Mouse (Mus musculus) midbrain, embryonic 14.5 days (tissue): ENCODE measurements around the gene Crip2. TPM values are rescaled to one million over a fixed set of nuclear protein-coding genes. Genes with fewer than 3 reads are reported as not detected.
A peak's percentile ranks its signal among the peaks of the same experiment; 100 is the strongest.

Experiments used
- ATAC-seq: fragments of 200-750 bp; cut with Nextera tagmentation; 2 replicates; pipeline ENCODE4 v1.8.0; 2017; ENCODE audit warnings: moderate number of reproducible peaks, moderate library complexity; ENCODE audit not compliant: low FRiP score, low TSS enrichment
- DNase-seq: peaks from one replicate; pipeline ENCODE4 v3.0.0-alpha.2; 2015
- H3K27ac ChIP-seq: fragments of 300-500 bp; sonication (generic); replicated peaks from 2 replicates; pipeline ENCODE4 v1.5.1; 2014; ENCODE audit warnings: mild to moderate bottlenecking, low read depth, low read length, moderate library complexity
- H3K27me3 ChIP-seq: fragments of 300-500 bp; sonication (generic); 2 replicates; pipeline ENCODE4 v1.6.1; 2014; ENCODE audit warnings: low read length, control low read depth, mixed read lengths; ENCODE audit not compliant: control insufficient read depth, insufficient read depth
- H3K36me3 ChIP-seq: fragments of 300-500 bp; sonication (generic); 2 replicates; pipeline ENCODE4 v1.6.1; 2014; ENCODE audit warnings: low read length, control low read depth; ENCODE audit not compliant: control insufficient read depth, insufficient read depth
- H3K4me1 ChIP-seq: fragments of 300-500 bp; sonication (generic); 2 replicates; pipeline ENCODE4 v1.6.1; 2014; ENCODE audit warnings: mild to moderate bottlenecking, antibody characterized with exemption, low read length, control low read depth; ENCODE audit not compliant: control insufficient read depth, insufficient read depth
- H3K4me2 ChIP-seq: fragments of 300-500 bp; sonication (generic); 2 replicates; pipeline ENCODE4 v1.6.1; 2014; ENCODE audit warnings: mild to moderate bottlenecking, low read length, moderate library complexity
- H3K4me3 ChIP-seq: fragments of 300-500 bp; sonication (generic); replicated peaks from 2 replicates; pipeline ENCODE4 v1.5.1; 2014; ENCODE audit warnings: low read depth, low read length
- H3K9ac ChIP-seq: fragments of 300-500 bp; sonication (generic); replicated peaks from 2 replicates; pipeline ENCODE4 v1.6.1; 2014; ENCODE audit warnings: mild to moderate bottlenecking, low read length, moderate library complexity
- H3K9me3 ChIP-seq: fragments of 300-500 bp; sonication (generic); 2 replicates; pipeline ENCODE4 v1.6.1; 2016; ENCODE audit warnings: low read length, control low read depth, mixed read lengths; ENCODE audit not compliant: control insufficient read depth
- WGBS: fragments of 180-500 bp; shearing (Covaris S2); extraction: QIAGEN DNeasy Blood & Tissue Kit; methylation state at CpG from one replicate; pipeline ENCODE4 v1.1.7; 2014; 5-methylcytosine and 5-hydroxymethylcytosine counted together
- polyA plus RNA-seq: library from polyadenylated mRNA; unstranded; fragments of >200 nt; fragmentation: Nextera tagmentation; extraction: Ambion mirVana; gene quantifications from 2 replicates; pipeline ENCODE4 v1.2.1, GENCODE M21; 2014

The Crip2 gene
- polyA plus RNA-seq, 1 experiment from 2014 or later, result 297 TPM

DNA sequence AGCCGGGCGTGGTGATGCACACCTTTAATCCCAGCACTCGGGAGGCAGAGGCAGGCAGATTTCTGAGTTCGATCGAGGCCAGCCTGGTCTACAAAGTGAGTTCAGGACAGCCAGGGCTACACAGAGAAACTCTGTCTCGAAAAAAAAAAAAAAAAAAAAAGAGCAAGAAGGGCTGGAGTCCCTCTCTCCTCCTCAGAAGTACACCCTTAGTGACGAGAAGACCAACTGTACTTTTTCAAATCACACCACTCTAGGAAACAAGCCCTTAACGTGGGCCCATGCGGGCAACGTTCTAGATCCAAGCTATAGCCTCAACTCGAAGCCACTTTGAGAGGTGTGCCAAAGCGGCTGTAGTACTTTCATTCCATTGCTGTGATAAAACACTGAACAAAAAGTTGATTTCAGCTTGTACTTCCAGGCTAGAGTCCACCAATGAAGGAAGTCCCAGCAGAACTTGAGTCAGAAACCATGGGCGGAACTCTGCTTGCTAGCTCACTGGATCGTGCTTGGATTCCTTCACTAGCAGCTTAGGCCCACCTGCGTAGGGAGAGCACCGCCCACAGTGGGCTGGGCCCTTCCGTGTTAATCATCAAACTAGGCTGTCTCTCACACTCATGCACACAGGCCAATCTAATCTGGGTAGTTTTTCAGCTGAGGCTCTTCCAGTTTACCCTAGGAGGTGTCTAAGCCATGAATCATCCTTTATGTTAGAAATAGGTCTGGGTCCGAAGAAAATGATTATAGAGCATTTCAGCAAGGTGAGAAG, 37.1 kb downstream of the Crip2 start:
- no peak overlapping the region for H3K4me3 ChIP-seq
- no peaks in the 10 kb centered on the region for H3K9me3 ChIP-seq
- no peak overlapping the region for H3K27ac ChIP-seq
- H3K36me3 ChIP-seq, result no peaks in the 10 kb centered on the region
- 89% methylated on average over 18 of the region's 18 CpGs for WGBS
- H3K27me3 ChIP-seq, result no peaks in the 10 kb centered on the region
- H3K4me1 ChIP-seq, result no peaks in the 10 kb centered on the region
- H3K9ac ChIP-seq, result no peak overlapping the region
- ATAC-seq (no peak), DNase-seq (no peak)
- H3K4me2 ChIP-seq, result no peak overlapping the region

- 82% methylated on average over 4 of the region's 4 CpGs for WGBS
- no peak overlapping the region for H3K4me2 ChIP-seq
- no peaks in the 10 kb centered on the region for H3K36me3 ChIP-seq
- H3K27ac ChIP-seq, result no peak overlapping the region
- no peak overlapping the region for H3K4me3 ChIP-seq
- H3K27me3 ChIP-seq, result no peaks in the 10 kb centered on the region
- no peaks in the 10 kb centered on the region for H3K9me3 ChIP-seq
- no peak for DNase-seq
- no peak overlapping the region for H3K9ac ChIP-seq
- no peak for ATAC-seq
- 0 out of 2 replicates have a peak, but pooled peaks cover 2% of the 10 kb centered on the region for H3K4me1 ChIP-seq
Measured at GRCm38 (mm10) chr12:113181020-113181419, 41.0 kb downstream of the Crip2 start.

DNA sequence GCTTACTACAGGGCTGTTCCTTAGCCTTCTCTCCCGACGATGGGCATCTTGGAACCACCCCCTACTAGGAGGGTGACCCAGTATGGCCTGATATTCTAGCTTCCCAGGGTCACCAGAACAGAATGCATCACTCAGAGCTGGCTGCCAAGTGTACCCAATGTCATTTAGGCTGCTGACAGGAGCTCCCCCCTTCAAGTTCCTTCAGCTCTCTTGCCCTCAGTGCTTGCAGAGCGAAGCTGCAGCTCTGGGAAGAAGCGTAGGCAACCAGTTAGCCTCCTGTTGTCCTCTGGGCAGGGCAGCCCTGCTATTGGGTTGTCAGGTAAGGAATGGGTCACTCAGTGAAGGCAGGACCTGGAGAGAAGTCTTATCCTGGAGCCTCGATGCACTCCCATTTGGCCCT, 44.9 kb downstream of the Crip2 start:
- Histone ChIP-seq H3K4me3 (no peak overlapping the region), H3K9ac (peak overlapping the region; percentile 81), H3K4me1 (peaks cover 23% of the 10 kb centered on the region), H3K9me3 (no peaks in the 10 kb centered on the region), H3K27me3 (no peaks in the 10 kb centered on the region), H3K4me2 (peak overlapping the region; percentile 89; the same call in 1 of the 2 replicates), H3K36me3 (peaks cover 19% of the 10 kb centered on the region), H3K27ac (no peak overlapping the region)
- WGBS, result 63% methylated on average over 5 of the region's 5 CpGs
- no peak for ATAC-seq
- DNase-seq, result no peak

DNA sequence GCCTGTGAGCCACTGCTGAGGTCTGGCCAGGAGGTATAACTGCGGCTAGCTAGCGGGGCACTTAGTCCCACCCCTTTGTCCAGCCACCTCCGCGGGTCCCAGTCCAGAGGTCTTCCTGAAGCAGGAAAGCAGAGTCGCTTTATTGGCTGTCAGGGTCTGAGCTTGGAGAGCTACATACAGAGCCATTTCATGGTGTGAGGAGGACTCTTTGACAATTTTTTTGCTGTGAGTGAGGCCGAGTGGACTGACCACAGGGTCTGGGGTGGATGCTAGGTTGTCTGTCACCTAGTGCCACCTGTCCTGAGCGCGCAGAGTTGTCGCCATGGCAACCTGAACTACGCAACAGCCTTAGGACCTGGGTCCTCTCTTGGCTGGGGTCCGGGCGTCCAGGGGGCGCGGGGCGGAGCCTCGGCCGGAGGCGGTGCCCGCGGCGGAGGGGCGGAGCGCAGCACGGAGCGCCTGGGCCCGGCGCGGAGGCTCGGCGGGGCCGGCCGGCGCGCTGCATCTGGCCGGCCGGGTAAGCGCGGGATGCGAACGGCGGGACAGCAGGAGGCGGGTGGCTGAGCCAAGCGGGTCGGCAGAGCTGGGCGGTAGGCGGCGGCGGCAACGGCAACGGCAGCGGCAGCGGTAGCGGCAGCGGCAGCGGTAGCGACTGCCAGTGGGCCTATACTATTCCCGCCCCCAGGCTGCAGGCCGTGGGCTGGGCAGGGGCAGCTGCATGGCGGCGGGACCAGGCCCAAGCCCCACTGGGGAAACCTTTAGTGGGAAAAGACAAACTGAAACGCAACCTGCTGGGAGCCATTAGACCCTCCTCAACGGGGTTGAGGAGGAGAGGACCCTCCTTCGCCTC, 45.6 kb downstream of the Crip2 start, which contains the start of gene Tmem121:
TSS of gene Tmem121 (plus strand) at position 489 of the 850 bp plus-strand sequence.
- WGBS, result under 1% methylated on average over 63 of the region's 63 CpGs
- peak within 1 kb of the TSS; percentile 71 for H3K27ac ChIP-seq

DNA sequence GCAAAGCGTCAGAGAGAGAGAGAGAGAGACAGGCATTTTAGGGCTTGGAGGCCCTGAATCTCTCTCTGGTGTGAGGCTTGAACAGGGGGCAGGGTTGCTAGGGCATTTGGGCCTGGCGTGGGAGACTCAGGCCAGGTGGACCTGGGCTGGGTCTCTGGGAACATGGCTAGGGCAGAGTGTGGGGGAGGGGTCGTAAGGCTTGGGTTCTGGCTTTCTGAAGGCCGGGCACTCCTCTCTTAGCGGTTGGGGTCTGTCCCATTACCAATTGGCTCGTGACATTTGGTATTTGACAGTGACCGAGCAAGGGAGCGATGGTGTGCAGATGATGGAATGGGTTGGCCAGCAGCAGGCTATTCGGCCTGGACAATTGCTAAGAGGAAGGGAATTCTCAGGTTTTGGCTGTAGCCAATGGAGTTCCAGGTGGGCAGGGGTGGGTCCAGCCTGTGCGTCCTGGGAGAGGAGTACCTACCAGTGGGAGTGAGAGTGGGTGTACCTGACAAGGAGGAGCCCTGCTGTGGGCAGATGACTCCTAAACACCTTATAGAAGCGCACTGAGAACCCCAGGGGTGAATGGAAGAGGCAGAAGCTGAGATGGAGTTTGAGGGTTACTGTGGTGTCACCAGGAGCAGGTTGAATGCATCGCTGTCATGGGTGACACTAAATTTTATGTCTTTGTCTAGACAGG, 46.4 kb downstream of the Crip2 start:
- no peaks in the 10 kb centered on the region for H3K9me3 ChIP-seq
- WGBS, result 32% methylated on average over 12 of the region's 12 CpGs
- DNase-seq (no peak), ATAC-seq (0 out of 2 replicates have a peak, but pooled peaks have one; percentile 7)
- peak overlapping the region; percentile 81 for H3K9ac ChIP-seq
- H3K27me3 ChIP-seq, result no peaks in the 10 kb centered on the region
- H3K27ac ChIP-seq, result peak overlapping the region; percentile 71; the same call in 1 of the 2 replicates
- H3K36me3 ChIP-seq, result peaks cover 33% of the 10 kb centered on the region
- peak overlapping the region; percentile 89 for H3K4me2 ChIP-seq
- H3K4me1 ChIP-seq, result peaks cover 23% of the 10 kb centered on the region
- H3K4me3 ChIP-seq, result peak overlapping the region; percentile 71

More for the DNA sequence above, 45.6 kb downstream of the Crip2 start, which contains the start of gene Tmem121:
- DNase-seq (peak; percentile 77), ATAC-seq (peak; percentile 70)
- Histone ChIP-seq H3K36me3 (peaks cover 26% of the 10 kb centered on the region), H3K27me3 (no peaks in the 10 kb centered on the region), H3K4me1 (peaks cover 23% of the 10 kb centered on the region), H3K9me3 (no peaks in the 10 kb centered on the region), H3K4me3 (peak within 1 kb of the TSS; percentile 71), H3K9ac (peak within 1 kb of the TSS; percentile 81), H3K4me2 (peak within 1 kb of the TSS; percentile 89)

DNA sequence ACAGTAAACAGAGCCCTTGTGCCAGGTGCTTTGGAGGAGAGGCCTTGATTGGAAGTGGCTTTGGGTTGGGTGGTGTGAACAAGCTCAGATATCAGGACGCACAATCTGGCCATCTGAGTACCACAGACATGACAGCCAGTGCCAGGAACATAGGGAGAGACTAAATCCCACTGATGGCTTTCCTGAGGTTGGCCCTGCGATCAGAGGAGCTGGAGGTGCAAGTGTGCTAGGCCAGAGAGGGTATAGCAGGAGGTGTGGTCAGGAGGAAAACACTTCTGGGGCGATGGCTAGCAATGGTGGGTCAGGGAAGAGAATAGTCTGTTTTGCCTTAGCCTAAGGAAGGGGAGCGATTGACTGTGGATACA, 47.0 kb downstream of the Crip2 start:
- WGBS, result 53% methylated on average over 4 of the region's 4 CpGs

GRCm38 (mm10) chr12:113187584-113188295, 47.7 kb downstream of the Crip2 start:
- ATAC-seq (peak; percentile 52; the same call in 1 of the 2 replicates), DNase-seq (peak; percentile 94)
- H3K9me3 ChIP-seq, result no peaks in the 10 kb centered on the region
- peaks cover 23% of the 10 kb centered on the region for H3K4me1 ChIP-seq
- H3K4me3 ChIP-seq, result peak overlapping the region; percentile 71
- 3% methylated on average over 56 of the region's 56 CpGs for WGBS
- peaks cover 33% of the 10 kb centered on the region for H3K36me3 ChIP-seq
- H3K27me3 ChIP-seq, result no peaks in the 10 kb centered on the region
- H3K9ac ChIP-seq, result peak overlapping the region; percentile 81
- peak overlapping the region; percentile 41; the same call in 1 of the 2 replicates for H3K27ac ChIP-seq
- peak overlapping the region; percentile 89 for H3K4me2 ChIP-seq

More for the DNA sequence above, 47.0 kb downstream of the Crip2 start:
- peak overlapping the region; percentile 81 for H3K9ac ChIP-seq
- H3K9me3 ChIP-seq, result no peaks in the 10 kb centered on the region
- H3K27me3 ChIP-seq, result no peaks in the 10 kb centered on the region
- ATAC-seq (no peak), DNase-seq (no peak)
- peak overlapping the region; percentile 89 for H3K4me2 ChIP-seq
- no peak overlapping the region for H3K27ac ChIP-seq
- peaks cover 33% of the 10 kb centered on the region for H3K36me3 ChIP-seq
- peak overlapping the region; percentile 71 for H3K4me3 ChIP-seq
- peaks cover 23% of the 10 kb centered on the region for H3K4me1 ChIP-seq
